Mouse (Mus musculus) kidney, postnatal 25 days (tissue): ENCODE measurements around the gene Gm4744.
"Not testable (repeated sequence)": the region's sequence is repeated elsewhere in the genome, so short reads cannot be mapped to it uniquely, and the experiment has no call there.

Source experiments
- DNase-seq, 2 experiments: peaks; one replicate each; pipeline ENCODE4 v3.0.0; 2021; ENCODE audit warnings: mixed read lengths in 2 of 2

Gm4744 gene

DNA sequence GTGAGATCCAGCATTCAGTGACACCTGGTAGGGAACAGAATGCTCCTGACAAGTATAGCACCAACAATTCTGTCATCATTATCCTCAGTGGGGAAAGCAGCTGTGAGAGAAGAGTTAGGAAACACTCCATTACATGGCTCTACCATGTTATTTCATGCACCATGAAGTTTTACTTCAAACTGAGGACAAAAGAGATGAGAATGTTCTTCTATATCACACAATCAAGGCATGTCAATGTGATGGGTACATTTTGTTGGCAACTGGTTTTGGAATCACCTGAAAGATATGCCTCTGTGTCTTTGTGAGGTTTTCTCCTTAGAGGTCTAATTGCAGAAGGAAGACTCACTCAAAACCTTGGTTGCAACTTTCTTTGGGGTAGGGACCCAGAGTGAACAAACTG lies at the start of gene Gm4744:
TSS of gene Gm4744 (minus strand) at position 101 of the 400 bp plus-strand sequence.
- no peak for DNase-seq

DNA sequence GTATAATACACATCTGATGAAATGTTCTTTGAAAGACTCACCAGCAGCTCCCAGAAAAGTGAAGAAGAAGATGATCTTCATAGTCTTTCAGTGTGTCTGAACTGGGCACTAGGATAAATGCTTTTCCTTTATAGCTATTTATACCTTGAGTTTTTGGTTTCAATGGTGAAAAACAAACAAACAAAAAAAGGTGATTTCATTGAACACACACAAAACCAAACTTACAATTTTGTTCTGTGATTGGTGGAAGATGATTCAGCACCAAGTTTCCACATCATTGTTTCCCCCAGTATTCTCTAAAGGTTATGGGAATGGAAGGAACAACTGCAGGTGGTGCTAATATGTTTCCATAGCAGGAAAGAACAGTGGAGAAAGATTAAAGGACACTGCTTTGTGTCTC lies 47.7 kb upstream of the Gm4744 start, which contains the start of gene Gm2663:
TSS of gene Gm2663 (minus strand) at position 101 of the 400 bp plus-strand sequence.
- not testable (repeated sequence) for DNase-seq

DNA sequence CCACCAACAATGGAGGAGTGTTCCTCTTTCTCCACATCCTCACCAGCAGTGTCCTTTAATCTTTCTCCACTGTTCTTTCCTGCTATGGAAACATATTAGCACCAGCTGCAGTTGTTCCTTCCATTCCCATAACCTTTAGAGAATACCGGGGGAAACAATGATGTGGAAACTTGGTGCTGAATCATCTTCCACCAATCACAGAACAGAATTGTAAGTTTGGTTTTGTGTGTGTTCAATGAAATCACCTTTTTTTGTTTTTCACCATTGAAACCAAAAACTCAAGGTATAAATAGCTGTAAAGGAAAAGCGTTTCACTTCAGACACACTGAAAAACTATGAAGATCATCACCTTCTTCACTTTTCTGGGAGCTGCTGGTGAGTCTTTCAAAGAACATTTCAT lies 12.8 kb upstream of the Gm4744 start, which contains the start of gene 1810009J06Rik:
TSS of gene 1810009J06Rik (plus strand) at position 301 of the 400 bp plus-strand sequence.
- DNase-seq = not testable (repeated sequence)

DNA sequence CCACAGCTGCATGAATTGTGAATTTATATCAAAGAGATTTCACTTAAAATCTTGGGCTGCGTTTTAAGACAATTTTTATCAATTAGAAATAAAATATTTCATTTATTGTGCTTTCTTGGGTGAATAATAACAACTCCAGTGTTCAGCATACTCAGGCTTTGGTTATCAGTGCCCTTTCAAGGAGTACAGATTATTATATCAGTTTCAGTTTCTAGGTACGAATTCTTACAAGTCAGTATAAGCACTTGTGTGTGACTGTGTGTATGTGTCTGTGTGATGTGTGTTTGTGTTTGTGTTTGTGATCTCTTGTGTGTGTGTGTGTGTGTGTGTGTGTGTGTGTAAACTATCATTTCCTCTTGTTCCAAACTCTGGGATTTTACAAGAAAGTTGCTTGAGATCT lies 2.0 kb upstream of the Gm4744 start:
- DNase-seq = no peak

DNA sequence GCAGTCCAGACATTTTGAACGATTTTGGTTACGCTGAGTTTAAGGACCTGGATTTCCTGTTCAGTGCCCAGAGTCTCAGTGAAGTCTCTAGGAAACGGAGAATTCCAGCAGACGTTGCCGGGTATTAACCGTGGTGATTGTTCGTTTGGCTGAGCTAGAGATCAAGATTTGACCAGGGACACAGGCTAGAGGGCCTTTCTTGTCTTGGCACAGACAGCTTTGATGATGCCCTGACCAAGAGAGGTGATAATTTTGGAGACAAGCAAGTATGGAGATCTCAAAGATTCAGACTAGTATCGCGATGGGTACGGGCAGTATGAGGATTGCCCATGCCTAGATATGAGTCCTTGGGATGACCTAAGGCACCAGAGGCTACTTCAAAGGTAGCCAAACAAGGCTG lies 11.2 kb downstream of the Gm4744 start, which contains the start of gene 1700074P13Rik:
TSS of gene 1700074P13Rik (minus strand) at position 101 of the 400 bp plus-strand sequence.
- DNase-seq = no peak

DNA sequence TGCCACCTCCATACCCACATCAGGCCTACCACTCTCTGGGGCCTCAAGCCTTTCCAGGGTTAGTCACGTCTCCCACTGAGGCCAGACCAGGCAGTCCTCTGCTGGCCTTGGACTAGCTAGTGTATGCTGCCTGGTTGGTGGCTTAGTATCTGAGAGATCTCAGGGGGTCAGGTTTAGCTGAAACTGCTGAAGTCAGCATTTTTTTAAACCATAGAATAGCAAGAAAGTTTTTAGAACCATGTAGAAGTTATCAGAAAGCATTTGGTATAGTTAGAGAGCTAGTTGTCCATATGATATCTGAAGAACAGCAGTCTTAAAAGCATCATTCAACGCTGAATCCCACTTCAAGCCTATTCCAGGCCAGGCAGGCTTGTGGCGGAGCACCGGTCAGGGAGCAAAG lies 31.7 kb downstream of the Gm4744 start:
- DNase-seq = no peak

DNA sequence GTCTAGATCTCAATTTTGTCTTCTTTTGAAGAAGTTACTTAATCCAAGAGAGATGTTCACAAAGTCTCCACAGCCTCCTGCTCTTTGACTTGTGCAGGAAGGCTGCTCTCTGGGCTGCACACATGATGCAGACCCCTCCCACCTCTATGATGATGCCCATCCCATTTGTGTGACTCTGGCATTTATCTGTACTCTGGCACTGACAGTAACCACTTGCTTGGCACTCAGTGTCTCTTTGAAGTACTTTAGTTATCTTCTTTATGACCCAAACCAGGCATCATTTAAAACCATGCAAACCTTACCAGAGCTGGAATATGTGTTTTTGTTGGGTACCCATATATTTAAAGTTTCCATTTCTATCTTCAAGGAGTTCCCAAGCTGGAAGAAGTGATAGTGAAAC lies 51.4 kb downstream of the Gm4744 start, which contains the start of gene Prss58:
TSS of gene Prss58 (minus strand) at position 101 of the 400 bp plus-strand sequence.
- DNase-seq = no peak
